Mouse (Mus musculus) small intestine, adult 2 months (tissue): ENCODE results near the gene Cntn2.

Source experiments
- CTCF ChIP-seq: fragments of 200-500 bp; IDR thresholded peaks from 2 replicates; pipeline ENCODE4 v1.5.1; 2012; ENCODE audit warnings: low read depth, mild to moderate bottlenecking, control low read depth, inconsistent platforms, low read length, moderate library complexity, mixed read lengths; ENCODE audit not compliant: insufficient replicate concordance, insufficient read length; ENCODE audit errors: extremely low read depth
- POLR2A ChIP-seq: fragments of 200-500 bp; IDR thresholded peaks from 2 replicates; pipeline ENCODE4 v1.6.1; 2012; ENCODE audit warnings: low read depth, mild to moderate bottlenecking, control low read depth, inconsistent platforms, low read length, moderate library complexity

- TF ChIP-seq CTCF (no peak), POLR2A (no peak)
Observed at GRCm38 (mm10) chr1:132560907-132561700, 18.0 kb upstream of the Cntn2 start.
